Mouse (Mus musculus) forebrain, embryonic 16.5 days (tissue): Measurements from ENCODE around the gene Naaladl1. TPM values are rescaled to one million over a fixed set of nuclear protein-coding genes. Genes with fewer than 3 reads are reported as not detected.

Experiments used
- ATAC-seq: fragments of 200-750 bp; cut with Nextera tagmentation; 2 replicates; pipeline ENCODE4 v1.8.0; 2017; ENCODE audit warnings: mild to moderate bottlenecking, moderate library complexity
- H3K27ac ChIP-seq: fragments of 300-500 bp; sonication (generic); 2 replicates; pipeline ENCODE4 v1.5.1; 2014; ENCODE audit warnings: low read length, control low read depth
- H3K27me3 ChIP-seq: fragments of 300-500 bp; sonication (generic); replicated peaks from 2 replicates; pipeline ENCODE4 v1.6.1; 2014; ENCODE audit warnings: low read length; ENCODE audit not compliant: control insufficient read depth, insufficient read depth
- H3K36me3 ChIP-seq: fragments of 300-500 bp; sonication (generic); 2 replicates; pipeline ENCODE4 v1.6.1; 2014; ENCODE audit not compliant: control insufficient read depth, insufficient read depth
- H3K4me1 ChIP-seq: fragments of 300-500 bp; sonication (generic); replicated peaks from 2 replicates; pipeline ENCODE4 v1.6.1; 2014; ENCODE audit warnings: low read length; ENCODE audit not compliant: control insufficient read depth, insufficient read depth
- H3K4me2 ChIP-seq: fragments of 300-500 bp; sonication (generic); 2 replicates; pipeline ENCODE4 v1.6.1; 2014; ENCODE audit warnings: mild to moderate bottlenecking, low read length, control low read depth
- H3K4me3 ChIP-seq: fragments of 300-500 bp; sonication (generic); replicated peaks from 2 replicates; pipeline ENCODE4 v1.5.1; 2014; ENCODE audit warnings: mild to moderate bottlenecking, low read length, control low read depth
- H3K9ac ChIP-seq: fragments of 300-500 bp; sonication (generic); replicated peaks from 2 replicates; pipeline ENCODE4 v1.6.1; 2014; ENCODE audit warnings: low read depth, low read length, control low read depth
- H3K9me3 ChIP-seq: fragments of 300-500 bp; sonication (generic); 2 replicates; pipeline ENCODE4 v1.6.1; 2016; ENCODE audit warnings: low read length; ENCODE audit not compliant: control insufficient read depth
- WGBS: fragments of 180-500 bp; shearing (Covaris S2); extraction: QIAGEN DNeasy Blood & Tissue Kit; methylation state at CpG from one replicate; pipeline ENCODE4 v1.1.7; 2014; 5-methylcytosine and 5-hydroxymethylcytosine counted together
- polyA plus RNA-seq: library from polyadenylated mRNA; unstranded; fragments of >200 nt; fragmentation: Nextera tagmentation; extraction: Ambion mirVana; gene quantifications from 2 replicates; pipeline ENCODE4 v1.2.1, GENCODE M21; 2015

Gene Naaladl1
- polyA plus RNA-seq, 1 experiment from 2014 or later = 0.58 TPM

DNA sequence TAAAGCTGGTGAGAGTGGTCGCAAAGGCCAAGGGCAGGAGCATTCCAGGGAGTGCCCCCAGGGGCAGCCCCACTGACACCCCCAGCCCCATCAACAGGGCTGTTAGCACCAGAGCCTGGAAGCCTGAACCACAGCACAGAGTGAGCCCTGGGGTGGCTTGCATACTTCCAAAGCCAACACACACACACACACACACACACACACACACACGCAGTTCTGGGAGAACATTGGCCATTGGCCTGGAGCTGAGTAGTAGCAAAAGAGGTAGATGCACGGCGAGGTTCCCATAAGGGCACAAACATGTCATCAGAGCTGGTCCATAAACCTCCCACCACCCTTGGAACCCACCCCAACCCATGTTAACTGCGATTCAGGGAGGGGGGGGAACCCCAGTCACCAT, 39.0 kb upstream of the Naaladl1 start:
- Histone ChIP-seq H3K9ac (peak overlapping the region; percentile 84), H3K4me2 (peak overlapping the region; percentile 99), H3K4me3 (peak overlapping the region; percentile 73), H3K27ac (peak overlapping the region; percentile 90), H3K9me3 (no peaks in the 10 kb centered on the region), H3K4me1 (peaks cover 34% of the 10 kb centered on the region), H3K36me3 (peaks cover 12% of the 10 kb centered on the region), H3K27me3 (no peaks in the 10 kb centered on the region)
- WGBS = 43% methylated on average over 5 of the region's 5 CpGs
- no peak for ATAC-seq

- Histone ChIP-seq H3K4me1 (peaks cover 29% of the 10 kb centered on the region), H3K4me2 (peak overlapping the region; percentile 99), H3K9me3 (no peaks in the 10 kb centered on the region), H3K27me3 (no peaks in the 10 kb centered on the region), H3K9ac (peak overlapping the region; percentile 84), H3K4me3 (peak overlapping the region; percentile 73), H3K36me3 (peaks cover 12% of the 10 kb centered on the region), H3K27ac (peak overlapping the region; percentile 90)
- under 1% methylated on average over 30 of the region's 30 CpGs for WGBS
- ATAC-seq = peak; percentile 65
Observed at GRCm38 (mm10) chr19:6067011-6067723, 38.4 kb upstream of the Naaladl1 start.

DNA sequence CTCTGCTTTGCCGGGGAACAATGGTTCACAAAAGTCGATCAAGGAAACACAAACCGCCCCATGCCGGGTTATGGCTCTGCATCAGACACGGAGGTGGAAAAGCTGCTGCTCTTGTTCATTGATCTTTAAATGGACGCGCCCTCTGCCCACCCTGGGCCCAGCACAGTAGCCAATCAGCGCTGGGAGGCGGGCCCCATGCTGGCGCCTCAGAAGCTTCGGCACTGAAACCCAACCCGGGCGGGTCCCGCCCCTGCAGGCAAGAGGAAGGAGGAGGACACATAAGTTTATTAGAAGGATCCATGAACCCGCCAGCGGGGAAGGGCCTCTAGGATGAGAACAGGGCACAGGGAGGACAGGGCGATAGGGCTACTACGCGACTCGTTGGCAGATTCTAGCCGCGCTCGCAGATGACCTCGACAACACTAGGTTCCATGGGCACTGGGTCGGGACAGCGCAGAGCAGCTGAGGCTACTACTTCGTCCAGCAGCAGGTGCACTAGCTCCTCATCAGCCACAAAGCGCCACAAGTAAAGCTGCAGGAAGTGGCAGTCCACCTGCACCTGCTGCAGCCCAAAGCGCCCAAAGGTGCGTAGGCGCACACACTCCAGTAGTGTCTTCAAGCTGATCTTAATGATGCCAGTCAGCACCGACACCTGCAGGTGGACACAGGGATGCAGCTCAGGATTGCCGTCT, 37.7 kb upstream of the Naaladl1 start, which contains the start of gene Tm7sf2:
Tm7sf2 (minus strand) TSS at position 650 of the 692 bp plus-strand sequence.
- no peaks in the 10 kb centered on the region for H3K9me3 ChIP-seq
- H3K4me1 ChIP-seq = peaks cover 22% of the 10 kb centered on the region
- peak; percentile 94 for ATAC-seq
- no peaks in the 10 kb centered on the region for H3K27me3 ChIP-seq
- peak within 1 kb of the TSS; percentile 90 for H3K27ac ChIP-seq
- 9% methylated on average over 32 of the region's 33 CpGs for WGBS
- peak within 1 kb of the TSS; percentile 84 for H3K9ac ChIP-seq
- peaks cover 12% of the 10 kb centered on the region for H3K36me3 ChIP-seq
- H3K4me2 ChIP-seq = peak within 1 kb of the TSS; percentile 99
- H3K4me3 ChIP-seq = peak within 1 kb of the TSS; percentile 73

- Histone ChIP-seq H3K4me3 (no peak overlapping the region), H3K9ac (no peak overlapping the region), H3K27ac (no peak overlapping the region), H3K9me3 (no peaks in the 10 kb centered on the region), H3K4me1 (peaks cover 20% of the 10 kb centered on the region), H3K27me3 (no peaks in the 10 kb centered on the region), H3K36me3 (peaks cover 12% of the 10 kb centered on the region), H3K4me2 (no peak overlapping the region)
- ATAC-seq = no peak
- WGBS = 81% methylated on average over 4 of the region's 4 CpGs
Observed at GRCm38 (mm10) chr19:6068951-6069350, 36.6 kb upstream of the Naaladl1 start.

DNA sequence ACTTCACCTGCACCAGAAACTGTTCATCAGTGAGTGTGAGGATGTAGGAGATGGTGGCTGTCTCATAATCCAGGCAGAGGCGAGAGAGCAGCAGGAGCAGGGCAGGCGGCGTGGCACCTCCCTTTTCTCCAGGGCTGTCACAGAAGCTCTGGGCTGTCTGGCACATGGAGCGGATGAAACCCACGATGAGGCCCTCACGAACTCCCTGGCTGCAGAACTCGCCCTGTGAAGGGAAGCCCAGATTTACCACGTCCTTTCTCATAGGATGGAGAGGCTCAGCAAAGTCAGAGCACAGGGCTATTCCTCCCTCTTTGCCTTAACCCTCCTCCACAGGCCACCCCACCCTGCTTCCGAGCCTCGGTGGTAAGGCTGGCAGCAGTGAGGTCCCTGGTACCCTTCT, 35.7 kb upstream of the Naaladl1 start:
- peaks cover 20% of the 10 kb centered on the region for H3K4me1 ChIP-seq
- no peak overlapping the region for H3K4me2 ChIP-seq
- H3K9me3 ChIP-seq = no peaks in the 10 kb centered on the region
- WGBS = 91% methylated on average over 10 of the region's 10 CpGs
- H3K9ac ChIP-seq = no peak overlapping the region
- no peak for ATAC-seq
- H3K27ac ChIP-seq = no peak overlapping the region
- H3K4me3 ChIP-seq = no peak overlapping the region
- H3K27me3 ChIP-seq = no peaks in the 10 kb centered on the region
- peaks cover 12% of the 10 kb centered on the region for H3K36me3 ChIP-seq

GRCm38 (mm10) chr19:6070571-6071250, 34.9 kb upstream of the Naaladl1 start:
- no peak overlapping the region for H3K4me3 ChIP-seq
- no peak for ATAC-seq
- no peak overlapping the region for H3K9ac ChIP-seq
- H3K4me1 ChIP-seq = peaks cover 22% of the 10 kb centered on the region
- H3K27me3 ChIP-seq = no peaks in the 10 kb centered on the region
- H3K9me3 ChIP-seq = no peaks in the 10 kb centered on the region
- 89% methylated on average over 31 of the region's 31 CpGs for WGBS
- H3K36me3 ChIP-seq = peaks cover 12% of the 10 kb centered on the region
- no peak overlapping the region for H3K4me2 ChIP-seq
- no peak overlapping the region for H3K27ac ChIP-seq

- Histone ChIP-seq H3K9me3 (no peaks in the 10 kb centered on the region), H3K36me3 (peaks cover 12% of the 10 kb centered on the region), H3K9ac (no peak overlapping the region), H3K4me2 (no peak overlapping the region), H3K4me1 (peaks cover 24% of the 10 kb centered on the region), H3K27me3 (no peaks in the 10 kb centered on the region), H3K27ac (no peak overlapping the region), H3K4me3 (no peak overlapping the region)
- no peak for ATAC-seq
- WGBS = 95% methylated on average over 19 of the region's 19 CpGs
Observed at GRCm38 (mm10) chr19:6071261-6071660, 34.3 kb upstream of the Naaladl1 start.

DNA sequence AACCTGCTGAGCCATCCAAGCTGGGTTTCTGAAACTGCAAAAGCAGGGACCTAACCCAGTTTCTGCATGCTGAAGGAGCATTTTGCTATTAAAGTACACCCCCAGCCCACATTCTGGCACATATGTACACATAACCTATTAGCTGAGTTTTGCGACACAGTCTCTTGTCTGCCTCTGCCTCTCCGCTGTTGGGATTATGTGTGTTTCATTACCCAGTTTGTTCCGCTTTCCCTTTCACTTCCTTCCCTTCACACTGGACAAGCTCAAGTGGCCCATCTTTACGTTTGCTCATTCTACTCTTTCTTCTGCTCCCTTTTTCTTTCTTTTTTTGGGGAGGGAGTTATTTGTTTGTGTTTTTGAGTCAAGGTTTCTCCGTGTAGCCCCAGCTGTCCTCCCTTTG, 31.7 kb upstream of the Naaladl1 start:
- Histone ChIP-seq H3K9me3 (no peaks in the 10 kb centered on the region), H3K36me3 (peaks cover 11% of the 10 kb centered on the region), H3K4me2 (no peak overlapping the region), H3K27ac (no peak overlapping the region), H3K27me3 (no peaks in the 10 kb centered on the region), H3K4me1 (peaks cover 17% of the 10 kb centered on the region), H3K4me3 (no peak overlapping the region), H3K9ac (no peak overlapping the region)
- 93% methylated on average over 5 of the region's 5 CpGs for WGBS
- no peak for ATAC-seq
